In genomic region chr1:37028439-37029153, GRCm38 (mm10) we compare ENCODE assay signal across 8 mouse cellular contexts. TPM values are rescaled to one million over a fixed set of nuclear protein-coding genes. Genes with fewer than 3 reads are reported as not detected.
DNase-seq lines count a peak whose midpoint lies in the region; ATAC-seq and TF ChIP-seq lines count a peak whose summit lies in the region.

No protein-coding gene starts in this region.

- no peaks in the 10 kb centered on the region for H3K9me3 ChIP-seq in kidney, embryonic 16.5 days (ENCODE audit: low read length)
- H3K9me3 ChIP-seq in hindbrain, embryonic 15.5 days, result no peaks in the 10 kb centered on the region
- H3K9me3 ChIP-seq in midbrain, postnatal 0 days (ENCODE audit: low read length), result no peaks in the 10 kb centered on the region

- no peak for ATAC-seq in kidney, embryonic 16.5 days (ENCODE audit: low FRiP score, low TSS enrichment)
- ATAC-seq in hindbrain, embryonic 15.5 days (ENCODE audit: low FRiP score, low read depth), result peak; percentile 27; the same call in 1 of the 2 replicates
- ATAC-seq in midbrain, postnatal 0 days (ENCODE audit: low FRiP score), result 0 out of 2 replicates have a peak, but pooled peaks have one; percentile 13

- peak overlapping the region; percentile 72 for H3K4me2 ChIP-seq in kidney, embryonic 16.5 days (replicated peaks; ENCODE audit: low read depth, low read length)
- H3K4me2 ChIP-seq in hindbrain, embryonic 15.5 days, result peak overlapping the region; percentile 96
- peak overlapping the region; percentile 87 for H3K4me2 ChIP-seq in midbrain, postnatal 0 days (ENCODE audit: low read depth, low read length, poor library complexity, severe bottlenecking)

- H3K27ac ChIP-seq in kidney, embryonic 16.5 days (ENCODE audit: low read length), result no peak overlapping the region
- H3K27ac ChIP-seq in hindbrain, embryonic 15.5 days (replicated peaks), result peak overlapping the region; percentile 57; the same call in 1 of the 2 replicates
- H3K27ac ChIP-seq in midbrain, postnatal 0 days (ENCODE audit: low read depth, low read length), result no peak overlapping the region

- peak overlapping the region; percentile 47 for H3K4me3 ChIP-seq in kidney, embryonic 16.5 days (ENCODE audit: low read length)
- H3K4me3 ChIP-seq in hindbrain, embryonic 15.5 days, result peak overlapping the region; percentile 74
- peak overlapping the region; percentile 54 for H3K4me3 ChIP-seq in midbrain, postnatal 0 days (ENCODE audit: low read depth, low read length)

- no peak for DNase-seq in kidney, postnatal 36 days
- DNase-seq in brain, adult 2 months (ENCODE audit: low read depth, low spot score), result peak; percentile 17
- DNase-seq in midbrain, postnatal 0 days (ENCODE audit: low spot score), result no peak
- no peak for DNase-seq in right cerebral cortex, postnatal 14 days
- no peak for DNase-seq in cerebellum, adult 9-10 months
- DNase-seq in adrenal gland, adult (ENCODE audit: inconsistent age in 2 of 2, low spot score in 1 of 2), result no peak

- TF ChIP-seq CTCF in midbrain, postnatal 0 days (IDR thresholded peaks at IDR 0.05), result no peak

- H3K9ac ChIP-seq in kidney, embryonic 16.5 days (replicated peaks; ENCODE audit: low read length), result peak overlapping the region; percentile 29; the same call in 1 of the 2 replicates
- H3K9ac ChIP-seq in hindbrain, embryonic 15.5 days, result peak overlapping the region; percentile 43
- H3K9ac ChIP-seq in midbrain, postnatal 0 days (replicated peaks; ENCODE audit: low read length, poor library complexity, severe bottlenecking), result peak overlapping the region; percentile 50; the same call in 1 of the 2 replicates

- no peaks in the 10 kb centered on the region for H3K36me3 ChIP-seq in kidney, embryonic 16.5 days (ENCODE audit: insufficient read depth, low read length)
- H3K36me3 ChIP-seq in hindbrain, embryonic 15.5 days, result no peaks in the 10 kb centered on the region
- H3K36me3 ChIP-seq in midbrain, postnatal 0 days (ENCODE audit: insufficient read depth, low read length), result no peaks in the 10 kb centered on the region

- H3K27me3 ChIP-seq in kidney, embryonic 16.5 days (ENCODE audit: insufficient read depth, low read length), result no peaks in the 10 kb centered on the region
- 0 out of 2 replicates have a peak, but pooled peaks cover 2% of the 10 kb centered on the region for H3K27me3 ChIP-seq in hindbrain, embryonic 15.5 days
- H3K27me3 ChIP-seq in midbrain, postnatal 0 days (ENCODE audit: insufficient read depth, low read length), result no peaks in the 10 kb centered on the region

- H3K4me1 ChIP-seq in kidney, embryonic 16.5 days (ENCODE audit: insufficient read depth, low read length), result peaks cover 8% of the 10 kb centered on the region; the same call in 1 of the 2 replicates
- H3K4me1 ChIP-seq in hindbrain, embryonic 15.5 days (replicated peaks), result peaks cover 9% of the 10 kb centered on the region
- H3K4me1 ChIP-seq in midbrain, postnatal 0 days (ENCODE audit: insufficient read depth, low read length), result no peaks in the 10 kb centered on the region

- WGBS in kidney, embryonic 16.5 days, result 7% methylated on average over 18 of the region's 18 CpGs
- 4% methylated on average over 18 of the region's 18 CpGs for WGBS in hindbrain, embryonic 15.5 days
- WGBS in midbrain, postnatal 0 days, result 3% methylated on average over 18 of the region's 18 CpGs

RNA-seq across cellular contexts. Expression of gene Vwa3b, which starts 2.2 kb away (rescaled TPM):
- polyA plus RNA-seq in kidney, embryonic 16.5 days (2015; fragmentation: Nextera tagmentation; extraction: Ambion mirVana), result 0.25 TPM in 1 of 2 replicates, not detected in the other
- polyA plus RNA-seq in hindbrain, embryonic 15.5 days (2015; fragmentation: Nextera tagmentation; extraction: Ambion mirVana), result 0.38 and 0.75 TPM in 2 replicates
- 1.1 and 1.2 TPM in 2 replicates for total RNA-seq in midbrain, postnatal 0 days (2014; rRNA removed)
- polyA plus RNA-seq in midbrain, postnatal 0 days (2015; fragmentation: Nextera tagmentation; extraction: Ambion mirVana), result 0.69 and 1.6 TPM in 2 replicates
